Comparison of ENCODE assay signal across 26 mouse cellular contexts in the genomic region with DNA sequence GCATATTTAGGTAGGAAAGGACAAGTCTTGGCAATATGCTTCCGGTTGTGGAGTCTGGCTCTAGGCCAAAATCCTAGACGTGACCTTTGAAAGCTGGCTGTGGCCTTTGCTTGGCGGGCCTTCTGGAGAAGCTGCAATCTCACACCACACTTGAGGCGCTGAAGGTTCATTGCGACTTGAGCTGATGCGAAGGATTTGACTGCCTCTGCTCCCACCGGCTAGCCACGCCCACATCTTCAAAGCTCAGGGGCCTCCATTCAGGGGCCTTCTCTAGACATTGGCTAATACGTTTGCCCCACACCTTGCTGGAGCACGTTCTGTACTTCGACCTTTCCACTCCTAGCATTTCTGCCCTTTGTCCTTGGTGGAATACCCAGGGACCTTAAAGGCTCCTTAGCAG. TPM values are rescaled to one million over a fixed set of nuclear protein-coding genes. Genes with fewer than 3 reads are reported as not detected.
A peak's percentile ranks its signal among the peaks of the same experiment; 100 is the strongest.
DNase-seq lines count a peak whose midpoint lies in the region; ATAC-seq and TF ChIP-seq lines count a peak whose summit lies in the region.
"Had no signal": no experiment of that assay in that cellular context is flagged by ENCODE, and none has a peak within 500 bp of the region (broad histone marks: within the 10 kb centered on the region; RNA-seq: fewer than 3 reads in every experiment).

No protein-coding gene starts in this region.

- peak overlapping the region; percentile 9; the same call in 1 of the 2 replicates for H3K27ac ChIP-seq in intestine, postnatal 0 days (ENCODE audit: low read depth, low read length)
- H3K27ac ChIP-seq in kidney, embryonic 15.5 days: no peak overlapping the region
- no peak overlapping the region for H3K27ac ChIP-seq in stomach, embryonic 16.5 days (ENCODE audit: low read length)
- H3K27ac ChIP-seq in forebrain, embryonic 13.5 days: no peak overlapping the region
- H3K27ac ChIP-seq: heart, embryonic 13.5 days; layer of hippocampus, adult 2 months; limb, embryonic 15.5 days; midbrain, embryonic 13.5 days; neural tube, embryonic 13.5 days had no signal

- no peak overlapping the region for H3K4me3 ChIP-seq in intestine, postnatal 0 days (ENCODE audit: low read depth, low read length)
- H3K4me3 ChIP-seq in kidney, embryonic 15.5 days (replicated peaks): no peak overlapping the region
- no peak overlapping the region for H3K4me3 ChIP-seq in stomach, embryonic 16.5 days (replicated peaks; ENCODE audit: low read length)
- no peak overlapping the region for H3K4me3 ChIP-seq in forebrain, embryonic 13.5 days
- H3K4me3 ChIP-seq: heart, embryonic 13.5 days; layer of hippocampus, adult 2 months; limb, embryonic 15.5 days; midbrain, embryonic 13.5 days; neural tube, embryonic 13.5 days had no signal

- 26% methylated on average over 11 of the region's 11 CpGs for WGBS in intestine, postnatal 0 days
- WGBS in kidney, embryonic 15.5 days: 37% methylated on average over 11 of the region's 11 CpGs
- WGBS in stomach, embryonic 16.5 days: 42% methylated on average over 11 of the region's 11 CpGs
- WGBS in forebrain, embryonic 13.5 days: 44% methylated on average over 11 of the region's 11 CpGs

- H3K9me3 ChIP-seq in intestine, postnatal 0 days (ENCODE audit: control insufficient read depth): peaks cover 5% of the 10 kb centered on the region; the same call in 1 of the 2 replicates
- H3K9me3 ChIP-seq in kidney, embryonic 15.5 days (replicated peaks): no peaks in the 10 kb centered on the region
- no peaks in the 10 kb centered on the region for H3K9me3 ChIP-seq in stomach, embryonic 16.5 days (replicated peaks; ENCODE audit: control insufficient read depth, low read length)
- H3K9me3 ChIP-seq in forebrain, embryonic 13.5 days (replicated peaks): no peaks in the 10 kb centered on the region
- H3K9me3 ChIP-seq: limb, embryonic 15.5 days; midbrain, embryonic 13.5 days; neural tube, embryonic 13.5 days had no signal

- peak; percentile 17 to 55 for DNase-seq in adrenal gland, adult (ENCODE audit: inconsistent age in 2 of 2, low spot score in 1 of 2)
- no peak for DNase-seq in adrenal gland, postnatal 10 days
- DNase-seq in heart, postnatal 4 days: no peak
- no peak for DNase-seq in right cerebral cortex, adult 18-20 months
- DNase-seq: cerebellum, adult 8-10 months; embryo, embryonic 11 days; forebrain, postnatal 0 days; layer of hippocampus, postnatal 36 days; lung, postnatal 14 days; thymus, postnatal 36 days had no signal

- 0 out of 2 replicates have a peak, but pooled peaks cover 2% of the 10 kb centered on the region for H3K4me1 ChIP-seq in intestine, postnatal 0 days (replicated peaks; ENCODE audit: control insufficient read depth, insufficient read depth, low read length)
- peaks cover 27% of the 10 kb centered on the region for H3K4me1 ChIP-seq in kidney, embryonic 15.5 days
- H3K4me1 ChIP-seq in stomach, embryonic 16.5 days (ENCODE audit: control insufficient read depth, insufficient read depth, low read length): peaks cover 3% of the 10 kb centered on the region; the same call in 1 of the 2 replicates
- H3K4me1 ChIP-seq in forebrain, embryonic 13.5 days: no peaks in the 10 kb centered on the region

- H3K27me3 ChIP-seq in intestine, postnatal 0 days (replicated peaks; ENCODE audit: control insufficient read depth, insufficient read depth, low read length): no peaks in the 10 kb centered on the region
- no peaks in the 10 kb centered on the region for H3K27me3 ChIP-seq in kidney, embryonic 15.5 days
- no peaks in the 10 kb centered on the region for H3K27me3 ChIP-seq in stomach, embryonic 16.5 days (ENCODE audit: control insufficient read depth, insufficient read depth, low read length)
- H3K27me3 ChIP-seq in forebrain, embryonic 13.5 days: no peaks in the 10 kb centered on the region
- H3K27me3 ChIP-seq: heart, embryonic 13.5 days; limb, embryonic 15.5 days; midbrain, embryonic 13.5 days; neural tube, embryonic 13.5 days had no signal

- TF ChIP-seq CTCF in intestine, postnatal 0 days (IDR thresholded peaks at IDR 0.05; ENCODE audit: low read depth): no peak

- no peaks in the 10 kb centered on the region for H3K36me3 ChIP-seq in intestine, postnatal 0 days (ENCODE audit: control insufficient read depth, insufficient read depth)
- no peaks in the 10 kb centered on the region for H3K36me3 ChIP-seq in kidney, embryonic 15.5 days
- no peaks in the 10 kb centered on the region for H3K36me3 ChIP-seq in stomach, embryonic 16.5 days (ENCODE audit: control insufficient read depth, insufficient read depth, low read length)
- H3K36me3 ChIP-seq in forebrain, embryonic 13.5 days (ENCODE audit: poor library complexity, severe bottlenecking): no peaks in the 10 kb centered on the region
- H3K36me3 ChIP-seq: limb, embryonic 15.5 days; midbrain, embryonic 13.5 days; neural tube, embryonic 13.5 days had no signal

- no peak overlapping the region for H3K9ac ChIP-seq in intestine, postnatal 0 days (ENCODE audit: low read depth, low read length)
- no peak overlapping the region for H3K9ac ChIP-seq in kidney, embryonic 15.5 days
- H3K9ac ChIP-seq in stomach, embryonic 16.5 days (ENCODE audit: low read length): no peak overlapping the region
- no peak overlapping the region for H3K9ac ChIP-seq in forebrain, embryonic 13.5 days
- H3K9ac ChIP-seq: forebrain, postnatal 0 days; heart, embryonic 13.5 days; limb, embryonic 15.5 days; midbrain, embryonic 13.5 days; neural tube, embryonic 13.5 days had no signal

- H3K4me2 ChIP-seq in intestine, postnatal 0 days (replicated peaks; ENCODE audit: low read depth): no peak overlapping the region
- H3K4me2 ChIP-seq in kidney, embryonic 15.5 days: no peak overlapping the region
- H3K4me2 ChIP-seq in stomach, embryonic 16.5 days (ENCODE audit: low read depth, low read length): no peak overlapping the region
- H3K4me2 ChIP-seq in forebrain, embryonic 13.5 days: no peak overlapping the region
- H3K4me2 ChIP-seq: heart, embryonic 13.5 days; limb, embryonic 15.5 days; midbrain, embryonic 13.5 days; neural tube, embryonic 13.5 days had no signal

- peak; percentile 99 for ATAC-seq in intestine, postnatal 0 days
- peak; percentile 22; the same call in 1 of the 2 replicates for ATAC-seq in kidney, embryonic 15.5 days (replicated peaks; ENCODE audit: low FRiP score)
- ATAC-seq in stomach, embryonic 16.5 days (ENCODE audit: insufficient read depth, low FRiP score): peak; percentile 64; the same call in 1 of the 2 replicates
- no peak for ATAC-seq in forebrain, embryonic 13.5 days
- ATAC-seq: forebrain, postnatal 0 days; midbrain, embryonic 13.5 days had no signal

RNA-seq across cellular contexts. Expression of a gene that starts 15.0 kb away (rescaled TPM):
- under 1 TPM; 0.24 to 0.48 TPM for total RNA-seq in adrenal gland, postnatal 10 days (2021)
- polyA plus RNA-seq in intestine, postnatal 0 days (2015; fragmentation: Nextera tagmentation; extraction: Ambion mirVana): 0.09 and 0.10 TPM in 2 replicates
- polyA plus RNA-seq in kidney, embryonic 15.5 days (2015; fragmentation: Nextera tagmentation; extraction: Ambion mirVana): 0.86 and 1.2 TPM in 2 replicates
- polyA plus RNA-seq in stomach, embryonic 16.5 days (2015; fragmentation: Nextera tagmentation; extraction: Ambion mirVana): 0.05 and 0.31 TPM in 2 replicates
- 5.5 TPM in 2 replicates for polyA plus RNA-seq in forebrain, embryonic 13.5 days (2015; fragmentation: Nextera tagmentation; extraction: Ambion mirVana)
- total RNA-seq in heart, postnatal 4 days (2021): under 1 TPM; 0.45 to 0.47 TPM
- total RNA-seq: gastrocnemius, adult 18-20 months; heart, postnatal 25 days; megakaryocyte, adult 5-6 weeks had no signal
- polyA plus RNA-seq: liver, embryonic 16.5 days had no signal

RNA-seq across cellular contexts. Expression of a gene that starts 33.1 kb away (rescaled TPM):
- total RNA-seq in adrenal gland, postnatal 10 days (2021): 100 to 1,000 TPM; 160 to 216 TPM
- 27.6 and 30.8 TPM in 2 replicates for polyA plus RNA-seq in intestine, postnatal 0 days (2015; fragmentation: Nextera tagmentation; extraction: Ambion mirVana)
- 65.6 TPM in 2 replicates for polyA plus RNA-seq in kidney, embryonic 15.5 days (2015; fragmentation: Nextera tagmentation; extraction: Ambion mirVana)
- 40.1 and 41.8 TPM in 2 replicates for polyA plus RNA-seq in stomach, embryonic 16.5 days (2015; fragmentation: Nextera tagmentation; extraction: Ambion mirVana)
- 55.3 and 55.4 TPM in 2 replicates for polyA plus RNA-seq in forebrain, embryonic 13.5 days (2015; fragmentation: Nextera tagmentation; extraction: Ambion mirVana)
- total RNA-seq in heart, postnatal 4 days (2021): 10 to 100 TPM; 89.6 to 90.1 TPM

RNA-seq across cellular contexts. Expression of a gene that starts 40.4 kb away (rescaled TPM):
- total RNA-seq in adrenal gland, postnatal 10 days (2021): under 1 TPM; 0.36 to 0.39 TPM
- 6.2 and 6.6 TPM in 2 replicates for polyA plus RNA-seq in intestine, postnatal 0 days (2015; fragmentation: Nextera tagmentation; extraction: Ambion mirVana)
- 0.19 and 0.42 TPM in 2 replicates for polyA plus RNA-seq in kidney, embryonic 15.5 days (2015; fragmentation: Nextera tagmentation; extraction: Ambion mirVana)
- 0.72 and 1.4 TPM in 2 replicates for polyA plus RNA-seq in stomach, embryonic 16.5 days (2015; fragmentation: Nextera tagmentation; extraction: Ambion mirVana)
- polyA plus RNA-seq in forebrain, embryonic 13.5 days (2015; fragmentation: Nextera tagmentation; extraction: Ambion mirVana): 0.16 TPM in 1 of 2 replicates, not detected in the other
- total RNA-seq in heart, postnatal 4 days (2021): under 1 TPM; 0.47 to 0.79 TPM
- total RNA-seq: ES-E14; forebrain, postnatal 0 days; gastrocnemius, adult 18-20 months; layer of hippocampus, adult 2 months; left cerebral cortex, postnatal 25 days; megakaryocyte, adult 5-6 weeks had no signal
- polyA plus RNA-seq: embryonic facial prominence, embryonic 14.5 days; limb, embryonic 15.5 days had no signal

Comparison
In these comparisons a context has a peak if more than half of its experiments do, and no peak if none do; other contexts are left out.
1. DNase-seq: peak in adrenal gland, adult (2 of 2); none in adrenal gland, postnatal 10 days (single experiment), heart, postnatal 4 days (single experiment) and right cerebral cortex, adult 18-20 months (single experiment).